Mouse (Mus musculus) erythroid progenitor cell, adult 5-6 weeks (primary cell): ENCODE results near the gene Hmces. TPM values are rescaled to one million over a fixed set of nuclear protein-coding genes. Genes with fewer than 3 reads are reported as not detected.
A peak's percentile ranks its signal among the peaks of the same experiment; 100 is the strongest.
"Not testable (repeated sequence)": the region's sequence is repeated elsewhere in the genome, so short reads cannot be mapped to it uniquely, and the experiment has no call there.

Experiments used
- ATAC-seq: replicated peaks from 2 replicates; pipeline ENCODE4 v1.8.0; 2016; ENCODE audit warnings: moderate number of reproducible peaks, mild to moderate bottlenecking, moderate TSS enrichment, inconsistent platforms; ENCODE audit not compliant: poor library complexity, low FRiP score, severe bottlenecking
- total RNA-seq, 2 experiments: library from RNA; stranded (forward) in 1 of 2; stranded (reverse) in 1 of 2; fragments of 150-400 nt in 1 of 2; fragments of 186-747, 209-891 nt in 1 of 2; gene quantifications; 2 replicates each; pipeline versions ENCODE4 v1.2.3 to v1.2.4; 2015 to 2017; ENCODE audit warnings: low replicate concordance in 2 of 2

Hmces gene
- total RNA-seq, 2 experiments from 2014 or later, result 8.8 to 21.4 TPM

- ATAC-seq, result no peak
Observed at GRCm38 (mm10) chr6:87911559-87911958, 2.2 kb upstream of the Hmces start.

DNA sequence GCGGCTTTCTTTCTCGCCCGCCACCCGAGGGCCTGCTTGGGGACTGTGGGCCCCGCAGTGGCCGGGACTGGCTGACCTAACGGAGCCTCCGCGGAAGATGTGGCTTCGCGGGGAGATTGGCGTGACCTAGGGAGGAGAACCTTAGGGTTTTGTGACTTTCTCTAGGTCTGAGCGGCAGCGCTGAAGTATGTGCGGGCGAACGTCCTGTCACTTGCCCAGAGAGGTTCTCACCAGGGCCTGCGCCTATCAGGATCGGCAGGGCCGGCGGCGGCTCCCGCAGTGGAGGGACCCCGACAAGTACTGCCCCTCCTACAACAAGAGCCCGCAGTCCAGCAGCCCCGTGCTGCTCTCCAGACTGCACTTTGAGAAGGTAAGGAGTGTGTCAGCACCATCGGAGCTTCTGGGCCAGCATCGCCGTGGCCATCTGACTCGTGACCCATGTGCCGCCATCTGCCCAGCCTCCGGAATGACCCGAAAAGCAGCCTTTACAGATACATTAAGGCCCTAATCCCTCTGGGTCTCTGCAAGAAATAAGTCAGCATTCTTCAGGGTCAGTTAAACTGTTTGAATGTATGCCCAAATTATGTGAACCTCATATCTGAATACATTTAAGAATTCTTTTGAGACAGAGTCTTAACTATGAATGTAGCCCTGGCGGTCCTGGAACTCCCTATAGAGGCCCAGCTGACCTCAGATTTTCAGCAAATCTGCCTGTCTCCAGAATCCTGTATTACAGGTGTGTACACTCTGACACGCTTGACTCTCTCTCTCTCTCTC is 779 bp downstream of the Hmces start:
- peak; percentile 65 for ATAC-seq

GRCm38 (mm10) chr6:87915939-87916338 is 2.2 kb downstream of the Hmces start:
- no peak for ATAC-seq

- no peak for ATAC-seq
Observed at GRCm38 (mm10) chr6:87921201-87921600, 7.5 kb downstream of the Hmces start.

DNA sequence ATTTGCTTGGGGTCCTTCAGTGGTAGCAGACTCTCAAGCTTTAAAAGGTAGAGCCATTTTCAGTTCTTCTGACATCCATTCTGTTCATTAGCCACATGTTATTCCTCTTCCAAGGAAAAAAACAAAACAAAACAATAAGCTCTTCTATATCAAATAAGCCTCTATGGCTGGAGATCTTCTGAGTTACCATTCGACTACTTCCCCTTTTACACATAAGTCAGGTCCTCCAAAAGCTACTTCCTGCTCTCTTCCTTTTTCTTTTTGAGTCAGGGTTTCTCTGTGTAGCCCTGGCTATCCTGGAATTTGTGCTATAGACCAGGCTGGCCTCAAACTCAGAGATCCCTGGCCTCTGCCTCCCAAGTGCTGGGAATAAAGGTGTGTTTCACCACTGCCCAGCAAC is 9.9 kb downstream of the Hmces start:
- ATAC-seq, result no peak

GRCm38 (mm10) chr6:87935037-87935436 is 21.3 kb downstream of the Hmces start:
- ATAC-seq, result no peak

DNA sequence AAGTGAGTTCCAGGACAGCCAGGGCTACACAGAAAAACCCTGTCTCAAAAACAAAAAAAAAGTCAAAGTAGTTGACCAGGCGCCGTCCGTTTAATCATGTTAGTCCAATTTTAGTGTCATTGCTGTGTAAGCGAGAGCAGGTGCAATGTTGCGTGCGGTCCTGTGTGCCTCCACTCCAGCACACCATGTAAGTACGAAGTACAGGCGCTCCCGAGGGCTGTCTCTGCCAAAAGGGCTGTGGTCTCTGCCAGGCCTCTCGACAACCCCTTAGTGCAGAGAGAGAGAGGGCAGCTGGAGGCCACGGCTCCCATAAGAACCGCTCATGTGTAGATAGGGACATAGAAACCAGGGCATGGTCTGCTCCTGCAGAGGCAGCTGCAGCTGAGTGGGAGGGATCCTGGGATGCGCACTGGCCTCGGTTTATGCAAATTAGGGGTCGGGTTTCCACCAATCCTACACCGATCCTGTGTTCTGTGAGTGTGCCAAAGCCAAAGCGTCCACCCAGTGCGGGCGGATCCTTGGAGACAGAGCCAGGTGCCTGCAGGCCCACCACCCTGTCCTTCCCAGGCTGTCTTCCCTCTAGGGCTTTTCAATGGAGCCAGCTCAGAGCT is 23.5 kb downstream of the Hmces start:
- no peak for ATAC-seq

GRCm38 (mm10) chr6:87938941-87939340 is 25.2 kb downstream of the Hmces start:
- ATAC-seq, result no peak

- no peak for ATAC-seq
Observed at GRCm38 (mm10) chr6:87942179-87942578, 28.4 kb downstream of the Hmces start.

- not testable (repeated sequence) for ATAC-seq
Observed at GRCm38 (mm10) chr6:87962457-87962856, 48.7 kb downstream of the Hmces start.

DNA sequence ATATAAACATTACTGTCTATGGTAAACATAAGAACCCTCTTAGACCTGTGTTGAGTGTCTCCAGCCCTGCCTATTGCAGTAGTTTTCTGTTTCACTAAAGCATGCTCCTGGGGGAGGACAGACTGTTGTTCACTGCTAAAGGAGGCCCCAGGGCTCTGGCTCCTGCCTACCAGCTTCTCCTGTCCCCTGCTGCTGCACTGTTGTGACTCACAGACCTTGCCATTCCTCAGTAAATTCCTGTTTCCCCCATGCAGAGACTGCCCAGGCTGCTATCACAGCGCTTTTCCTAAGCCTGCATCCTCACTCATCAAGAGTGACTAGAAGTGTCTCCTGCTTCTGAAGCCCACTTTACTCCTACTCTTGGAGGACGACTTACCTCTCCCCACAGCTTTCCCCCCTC is 56.3 kb downstream of the Hmces start:
- no peak for ATAC-seq

DNA sequence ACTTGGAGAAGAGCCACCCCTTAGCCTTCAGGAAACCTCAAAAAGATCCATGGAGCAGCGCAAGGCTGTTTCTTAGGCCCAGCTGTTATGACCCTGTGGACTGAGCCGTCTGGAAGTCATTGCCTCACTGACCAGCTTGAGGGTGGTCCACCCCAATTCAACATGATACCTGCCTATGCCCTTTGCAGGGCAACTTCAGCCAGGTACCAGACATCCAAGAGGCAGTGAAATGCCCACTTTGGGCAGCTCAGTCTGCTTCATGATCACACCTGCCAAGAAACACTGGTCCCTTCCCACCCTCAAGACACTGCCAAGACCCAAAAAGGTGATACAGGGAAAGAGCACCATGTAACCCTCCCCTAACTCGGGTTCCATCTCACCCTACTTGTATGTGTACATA is 66.0 kb downstream of the Hmces start:
- no peak for ATAC-seq

- ATAC-seq, result no peak
Observed at GRCm38 (mm10) chr6:87980374-87981029, 66.8 kb downstream of the Hmces start.

GRCm38 (mm10) chr6:87981030-87981485 is 67.3 kb downstream of the Hmces start:
- no peak for ATAC-seq

- no peak for ATAC-seq
Observed at GRCm38 (mm10) chr6:87981547-87982256, 68.0 kb downstream of the Hmces start, which contains the start of gene H1fx. TSS of gene H1fx (minus strand) at chr6:87981637.

DNA sequence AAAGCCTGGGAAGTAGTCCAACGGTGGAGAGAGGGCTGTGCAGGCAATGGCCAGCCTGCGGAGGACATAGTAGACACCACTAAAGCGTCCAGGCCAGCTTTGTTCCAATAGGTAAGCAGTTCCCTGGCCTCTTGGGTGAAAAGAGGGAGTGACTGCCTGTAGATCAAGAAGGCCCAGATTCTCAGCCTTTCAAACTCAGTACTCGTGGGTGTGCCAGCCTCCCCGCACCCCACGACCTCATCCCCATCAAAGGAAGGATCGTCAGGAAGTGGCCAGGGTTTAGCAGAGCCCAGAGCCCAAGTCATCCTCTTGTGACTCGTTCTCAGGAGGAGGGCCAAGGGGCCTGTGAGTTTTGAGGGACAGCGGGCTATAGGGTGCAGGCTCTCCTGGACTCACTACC is 68.8 kb downstream of the Hmces start:
- ATAC-seq, result 0 out of 2 replicates have a peak, but pooled peaks have one; percentile 23
